Mouse (Mus musculus) CH12.LX (cell line): ENCODE data around the gene Ddias.

ENCODE experiments used
- POLR2A ChIP-seq: IDR thresholded peaks from 2 replicates; pipeline ENCODE4 v1.6.1; 2011; ENCODE audit warnings: low read depth, mild to moderate bottlenecking, improper control_type of control experiment, low read length
- SMC3 ChIP-seq: IDR thresholded peaks from 2 replicates; pipeline ENCODE4 v1.6.1; 2011; ENCODE audit warnings: low read depth, low read length, improper control_type of control experiment

DNA sequence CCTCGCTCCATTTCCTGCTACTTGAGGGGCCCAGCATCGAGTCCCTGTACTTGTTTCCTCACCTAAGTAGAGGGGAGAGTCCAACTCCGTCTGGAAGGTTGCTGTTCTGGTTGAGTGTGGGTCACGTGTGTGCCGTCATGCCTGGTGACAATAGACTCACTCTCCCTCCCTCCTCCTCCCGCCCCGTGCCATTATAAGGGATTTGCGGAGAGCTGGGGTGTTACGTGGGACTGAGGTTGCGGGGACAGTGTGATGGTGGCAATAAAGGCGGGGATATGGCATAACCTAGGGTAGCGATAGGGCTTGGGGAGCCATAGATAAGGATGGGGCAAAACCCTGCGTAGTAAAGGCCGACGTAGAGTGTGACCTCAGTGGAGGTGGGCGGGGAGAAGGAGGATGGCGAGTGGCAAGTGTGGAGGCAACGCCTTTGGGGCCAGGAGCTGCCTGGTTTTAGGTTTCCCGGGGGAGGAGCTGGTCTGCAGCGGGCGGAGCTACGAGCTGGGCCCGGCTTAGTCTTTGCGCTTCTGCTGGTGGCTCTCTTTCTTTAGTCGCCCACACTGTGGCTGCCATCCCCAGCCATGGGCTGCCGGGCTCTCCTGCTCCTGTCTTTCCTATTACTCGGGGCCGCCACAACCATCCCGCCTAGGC lies 838 bp upstream of the Ddias start:
- TF ChIP-seq SMC3 (no peak), POLR2A (peak; percentile 88)
